Mouse (Mus musculus): ENCODE data around the gene Ankrd6. TPM values are rescaled to one million over a fixed set of nuclear protein-coding genes. Genes with fewer than 3 reads are reported as not detected.

The Ankrd6 gene
- total and polyA plus RNA-seq, 3 experiments: 1.3 to 2.1 (median 1.6) TPM

- no peak for TF ChIP-seq MAZ (IDR thresholded peaks at IDR 0.05; ENCODE audit: low read depth, low read length)
- TF ChIP-seq TBP (conservative IDR thresholded peaks at IDR 0.05; ENCODE audit: low read depth, low read length): no peak
- no peak for TF ChIP-seq UBTF (IDR thresholded peaks at IDR 0.05; ENCODE audit: low read depth, low read length)
- TF ChIP-seq MAFK (IDR thresholded peaks at IDR 0.05; ENCODE audit: insufficient replicate concordance, low read length): no peak
- no peak for TF ChIP-seq CHD1 (IDR thresholded peaks at IDR 0.05; ENCODE audit: low read depth, low read length)
- no peak for TF ChIP-seq PAX5 (IDR thresholded peaks at IDR 0.05; ENCODE audit: low read length)
- no peak for TF ChIP-seq ELF1 (IDR thresholded peaks at IDR 0.05; ENCODE audit: low read depth, low read length)
- TF ChIP-seq GABPA (IDR thresholded peaks at IDR 0.05; ENCODE audit: insufficient replicate concordance, low read depth, low read length): no peak
- no peak for TF ChIP-seq KAT2A (IDR thresholded peaks at IDR 0.05; ENCODE audit: insufficient replicate concordance, low read length)
- TF ChIP-seq ZC3H11A (IDR thresholded peaks at IDR 0.05; ENCODE audit: low read depth, low read length): no peak
- no peak for TF ChIP-seq NRF1 (IDR thresholded peaks at IDR 0.05; ENCODE audit: low read depth, low read length)
- no peak for TF ChIP-seq RCOR1 (conservative IDR thresholded peaks at IDR 0.05; ENCODE audit: low read depth, low read length)
- TF ChIP-seq IRF4 (IDR thresholded peaks at IDR 0.05; ENCODE audit: low read depth, low read length): no peak
- TF ChIP-seq JUN (IDR thresholded peaks at IDR 0.05; ENCODE audit: insufficient read depth, low read depth, low read length): no peak
- no peak for TF ChIP-seq EP300 (IDR thresholded peaks at IDR 0.05; ENCODE audit: low read length)
- no peak for TF ChIP-seq SIN3A (IDR thresholded peaks at IDR 0.05; ENCODE audit: low read length)
- no peak for DNase-seq (ENCODE audit: extremely low read depth)
- Histone ChIP-seq H3K4me2 (ENCODE audit: insufficient read depth, low read depth, poor library complexity, severe bottlenecking) (no peak overlapping the region), H3K27me3 (replicated peaks) (no peaks in the 10 kb centered on the region), H3K27ac (ENCODE audit: insufficient read depth, low read depth) (no peak overlapping the region), H3K4me1 (ENCODE audit: control insufficient read depth in 1 of 2, insufficient read depth in 2 of 2) (peaks cover 5 to 37% of the 10 kb centered on the region in 2 experiments), H3K9me3 (replicated peaks; ENCODE audit: low read length) (peaks cover under 1% of the 10 kb centered on the region), H3K9ac (ENCODE audit: insufficient read depth, low read depth) (no peak overlapping the region), H3K79me2 (replicated peaks; ENCODE audit: control insufficient read depth, extremely low read depth, insufficient read depth, poor library complexity, severe bottlenecking) (no peaks in the 10 kb centered on the region), H3K36me3 (replicated peaks in 1 of 2; ENCODE audit: control insufficient read depth in 1 of 2, insufficient read depth in 1 of 2, low read length in 1 of 2) (no peaks in the 10 kb centered on the region), H3K4me3 (replicated peaks in 1 of 3; ENCODE audit: low read depth in 2 of 3, low read length in 2 of 3, poor library complexity in 1 of 3) (no peak overlapping the region)
- dilution Hi-C loops (cut with MboI; ENCODE audit: extremely low pct_ligation_motif_present, extremely low pct_unique_long_range_greater_than_20kb, low sequenced_read_pairs): no loop called here
- in situ Hi-C loops (cut with MboI; ENCODE audit: low pct_ligation_motif_present, low pct_unique_long_range_greater_than_20kb, low sequenced_read_pairs): no loop called here
Measured at GRCm38 (mm10) chr4:32852819-32853218, 97.8 kb downstream of the Ankrd6 start.

- peaks cover 4% of the 10 kb centered on the region for H3K9me3 ChIP-seq (replicated peaks; ENCODE audit: low read length)
- H3K27ac ChIP-seq (ENCODE audit: insufficient read depth, low read depth): no peak overlapping the region
- H3K36me3 ChIP-seq (replicated peaks in 1 of 2; ENCODE audit: control insufficient read depth in 1 of 2, insufficient read depth in 1 of 2, low read length in 1 of 2): no peaks in the 10 kb centered on the region
- no peak for DNase-seq (ENCODE audit: extremely low read depth)
- no peaks in the 10 kb centered on the region for H3K79me2 ChIP-seq (replicated peaks; ENCODE audit: control insufficient read depth, extremely low read depth, insufficient read depth, poor library complexity, severe bottlenecking)
- in situ Hi-C loops (cut with MboI; ENCODE audit: low pct_ligation_motif_present, low pct_unique_long_range_greater_than_20kb, low sequenced_read_pairs): no loop called here
- dilution Hi-C loops (cut with MboI; ENCODE audit: extremely low pct_ligation_motif_present, extremely low pct_unique_long_range_greater_than_20kb, low sequenced_read_pairs): no loop called here
- H3K9ac ChIP-seq (ENCODE audit: insufficient read depth, low read depth): no peak overlapping the region
- H3K4me3 ChIP-seq (replicated peaks in 1 of 3; ENCODE audit: low read depth in 2 of 3, low read length in 2 of 3, poor library complexity in 1 of 3): no peak overlapping the region
- no peaks in the 10 kb centered on the region for H3K27me3 ChIP-seq (replicated peaks)
- TF ChIP-seq IRF4 (IDR thresholded peaks at IDR 0.05; ENCODE audit: low read depth, low read length) (no peak), GABPA (IDR thresholded peaks at IDR 0.05; ENCODE audit: insufficient replicate concordance, low read depth, low read length) (no peak), PAX5 (IDR thresholded peaks at IDR 0.05; ENCODE audit: low read length) (no peak), EP300 (IDR thresholded peaks at IDR 0.05; ENCODE audit: low read length) (no peak)
- peaks cover 5 to 37% of the 10 kb centered on the region in 2 experiments for H3K4me1 ChIP-seq (ENCODE audit: control insufficient read depth in 1 of 2, insufficient read depth in 2 of 2)
- H3K4me2 ChIP-seq (ENCODE audit: insufficient read depth, low read depth, poor library complexity, severe bottlenecking): no peak overlapping the region
Measured at GRCm38 (mm10) chr4:32852294-32852693, 98.3 kb downstream of the Ankrd6 start.
